Mouse (Mus musculus) hindbrain, embryonic 10.5 days (tissue): ENCODE measurements around the gene Proser3. TPM values are rescaled to one million over a fixed set of nuclear protein-coding genes. Genes with fewer than 3 reads are reported as not detected.
"Not testable (repeated sequence)": the region's sequence is repeated elsewhere in the genome, so short reads cannot be mapped to it uniquely, and the experiment has no call there.

Experiments
- DNase-seq: peaks from one replicate; pipeline ENCODE4 v3.0.0-alpha.2; 2017; ENCODE audit warnings: low spot score
- H3K27ac ChIP-seq: fragments of 300-500 bp; sonication (generic); 2 replicates; pipeline ENCODE4 v1.5.1; 2016; ENCODE audit warnings: mild to moderate bottlenecking, moderate library complexity
- H3K27me3 ChIP-seq: fragments of 300-500 bp; sonication (generic); 2 replicates; pipeline ENCODE4 v1.6.1; 2016; ENCODE audit warnings: mild to moderate bottlenecking; ENCODE audit not compliant: poor library complexity, insufficient read depth, severe bottlenecking
- H3K36me3 ChIP-seq: fragments of 300-500 bp; sonication (generic); 2 replicates; pipeline ENCODE4 v1.6.1; 2016; ENCODE audit warnings: mild to moderate bottlenecking, moderate library complexity
- H3K4me1 ChIP-seq: fragments of 300-500 bp; sonication (generic); replicated peaks from 2 replicates; pipeline ENCODE4 v1.6.1; 2016; ENCODE audit warnings: mild to moderate bottlenecking
- H3K4me3 ChIP-seq: fragments of 300-500 bp; sonication (generic); 2 replicates; pipeline ENCODE4 v1.5.1; 2016; ENCODE audit warnings: mild to moderate bottlenecking, moderate library complexity
- H3K9me3 ChIP-seq: fragments of 300-500 bp; sonication (generic); 2 replicates; pipeline ENCODE4 v1.6.1; 2016; ENCODE audit warnings: mild to moderate bottlenecking, moderate library complexity
- WGBS: fragments of 180-500 bp; shearing (Covaris S2); methylation state at CpG from one replicate; pipeline ENCODE4 v1.1.7; 2016; 5-methylcytosine and 5-hydroxymethylcytosine counted together
- polyA plus RNA-seq: library from polyadenylated mRNA; unstranded; fragments of >200 nt; fragmentation: Nextera tagmentation; extraction: Ambion mirVana; gene quantifications from 2 replicates; pipeline ENCODE4 v1.2.1, GENCODE M21; 2016

The Proser3 gene
- polyA plus RNA-seq, 1 experiment from 2014 or later = 15.1 TPM

DNA sequence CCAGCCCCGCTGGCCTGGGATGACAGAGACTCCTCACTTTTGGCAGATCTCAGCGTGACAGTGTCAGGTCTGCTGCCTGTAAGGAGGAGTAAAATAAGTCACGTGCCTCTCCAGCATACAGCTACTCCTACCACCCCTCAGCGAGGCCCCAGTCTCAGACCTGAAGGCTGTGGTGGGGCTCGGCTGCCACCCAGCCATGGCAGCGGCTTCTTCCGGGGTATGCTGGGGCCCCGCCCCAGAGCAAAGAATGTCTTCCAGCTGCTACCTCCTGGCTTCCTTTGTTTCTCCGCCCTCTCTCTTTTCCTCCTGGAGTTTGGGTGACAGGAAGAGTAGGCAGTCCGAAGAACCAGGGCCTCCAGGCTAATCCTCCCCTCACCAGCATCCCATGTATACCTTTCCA lies 26.1 kb downstream of the Proser3 start:
- Histone ChIP-seq H3K4me3 (0 out of 2 replicates have a peak overlapping the region, but pooled peaks have one; percentile 6), H3K27me3 (peaks cover 30% of the 10 kb centered on the region), H3K27ac (0 out of 2 replicates have a peak overlapping the region, but pooled peaks have one; percentile 24), H3K9me3 (no peaks in the 10 kb centered on the region), H3K36me3 (peaks cover 86% of the 10 kb centered on the region), H3K4me1 (peaks cover 26% of the 10 kb centered on the region)
- 33% methylated on average over 10 of the region's 10 CpGs for WGBS
- no peak for DNase-seq

- H3K27ac ChIP-seq = no peak overlapping the region
- peaks cover 30% of the 10 kb centered on the region for H3K27me3 ChIP-seq
- no peak overlapping the region for H3K4me3 ChIP-seq
- DNase-seq = no peak
- peaks cover 36% of the 10 kb centered on the region for H3K4me1 ChIP-seq
- H3K9me3 ChIP-seq = no peaks in the 10 kb centered on the region
- H3K36me3 ChIP-seq = peaks cover 71% of the 10 kb centered on the region
- WGBS = 81% methylated on average over 6 of the region's 6 CpGs
Observed at GRCm38 (mm10) chr7:30524487-30524886, 27.6 kb downstream of the Proser3 start.

DNA sequence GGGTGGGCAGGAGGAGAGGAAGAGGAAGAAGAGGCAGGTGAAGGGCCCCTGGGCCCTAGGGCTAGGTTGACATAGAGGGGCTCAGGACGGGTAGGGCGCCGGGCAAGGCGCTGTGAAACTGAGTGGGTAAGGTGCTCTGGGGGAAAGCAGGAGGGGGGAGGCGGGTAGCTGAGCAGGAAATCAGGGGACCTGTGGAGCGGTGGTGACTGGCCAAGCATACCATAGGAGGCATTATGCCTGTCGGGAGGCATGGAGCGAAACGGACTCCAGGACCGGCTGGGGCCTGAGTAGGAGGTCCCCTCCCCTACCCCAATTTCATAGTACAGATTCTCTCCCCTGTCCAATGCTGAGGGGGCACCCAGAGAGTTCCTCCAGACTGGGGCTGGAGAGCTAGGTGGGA lies 29.2 kb downstream of the Proser3 start:
- no peak overlapping the region for H3K4me3 ChIP-seq
- H3K9me3 ChIP-seq = no peaks in the 10 kb centered on the region
- no peak for DNase-seq
- H3K27me3 ChIP-seq = peaks cover 23% of the 10 kb centered on the region
- peaks cover 55% of the 10 kb centered on the region for H3K36me3 ChIP-seq
- H3K27ac ChIP-seq = no peak overlapping the region
- 80% methylated on average over 10 of the region's 10 CpGs for WGBS
- H3K4me1 ChIP-seq = peaks cover 42% of the 10 kb centered on the region

DNA sequence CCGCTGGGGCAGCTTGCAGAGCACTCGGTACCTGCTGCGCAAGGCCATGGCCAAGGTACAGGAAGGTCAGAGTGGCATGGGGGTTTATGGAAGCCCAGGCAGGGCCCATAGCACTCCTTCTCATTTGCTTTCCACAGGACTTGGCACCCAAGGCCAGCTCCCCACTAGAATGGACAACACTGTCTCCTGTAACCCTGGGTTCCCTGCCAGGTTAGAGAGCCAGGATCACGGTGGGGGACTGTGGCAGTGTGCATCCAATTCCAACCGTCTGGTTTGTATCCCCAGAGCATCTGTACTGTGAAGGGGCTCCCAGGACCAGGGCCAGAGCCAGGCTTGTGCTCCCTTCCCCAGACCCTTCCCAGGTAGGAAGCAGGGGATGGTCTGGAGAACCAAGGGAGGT lies 31.2 kb downstream of the Proser3 start:
- DNase-seq = no peak

GRCm38 (mm10) chr7:30520396-30520795 lies 31.7 kb downstream of the Proser3 start:
- peak overlapping the region; percentile 17; the same call in 1 of the 2 replicates for H3K27ac ChIP-seq
- no peak for DNase-seq
- H3K4me3 ChIP-seq = no peak overlapping the region
- H3K27me3 ChIP-seq = peaks cover 15% of the 10 kb centered on the region
- peaks cover 27% of the 10 kb centered on the region for H3K4me1 ChIP-seq
- no peaks in the 10 kb centered on the region for H3K9me3 ChIP-seq
- 64% methylated on average over 4 of the region's 4 CpGs for WGBS
- peaks cover 30% of the 10 kb centered on the region for H3K36me3 ChIP-seq

More for the DNA sequence above, 31.2 kb downstream of the Proser3 start:
- Histone ChIP-seq H3K4me1 (peaks cover 29% of the 10 kb centered on the region), H3K36me3 (peaks cover 35% of the 10 kb centered on the region), H3K27me3 (peaks cover 11% of the 10 kb centered on the region), H3K27ac (peak overlapping the region; percentile 17; the same call in 1 of the 2 replicates), H3K9me3 (no peaks in the 10 kb centered on the region), H3K4me3 (no peak overlapping the region)
- 76% methylated on average over 5 of the region's 5 CpGs for WGBS

- no peak overlapping the region for H3K27ac ChIP-seq
- peaks cover 27% of the 10 kb centered on the region for H3K4me1 ChIP-seq
- WGBS = 42% methylated on average over 8 of the region's 8 CpGs
- no peak for DNase-seq
- H3K27me3 ChIP-seq = peaks cover 9% of the 10 kb centered on the region
- peak overlapping the region; percentile 23 for H3K4me3 ChIP-seq
- peaks cover 10% of the 10 kb centered on the region for H3K36me3 ChIP-seq
- H3K9me3 ChIP-seq = no peaks in the 10 kb centered on the region
Observed at GRCm38 (mm10) chr7:30518325-30518724, 33.8 kb downstream of the Proser3 start.

DNA sequence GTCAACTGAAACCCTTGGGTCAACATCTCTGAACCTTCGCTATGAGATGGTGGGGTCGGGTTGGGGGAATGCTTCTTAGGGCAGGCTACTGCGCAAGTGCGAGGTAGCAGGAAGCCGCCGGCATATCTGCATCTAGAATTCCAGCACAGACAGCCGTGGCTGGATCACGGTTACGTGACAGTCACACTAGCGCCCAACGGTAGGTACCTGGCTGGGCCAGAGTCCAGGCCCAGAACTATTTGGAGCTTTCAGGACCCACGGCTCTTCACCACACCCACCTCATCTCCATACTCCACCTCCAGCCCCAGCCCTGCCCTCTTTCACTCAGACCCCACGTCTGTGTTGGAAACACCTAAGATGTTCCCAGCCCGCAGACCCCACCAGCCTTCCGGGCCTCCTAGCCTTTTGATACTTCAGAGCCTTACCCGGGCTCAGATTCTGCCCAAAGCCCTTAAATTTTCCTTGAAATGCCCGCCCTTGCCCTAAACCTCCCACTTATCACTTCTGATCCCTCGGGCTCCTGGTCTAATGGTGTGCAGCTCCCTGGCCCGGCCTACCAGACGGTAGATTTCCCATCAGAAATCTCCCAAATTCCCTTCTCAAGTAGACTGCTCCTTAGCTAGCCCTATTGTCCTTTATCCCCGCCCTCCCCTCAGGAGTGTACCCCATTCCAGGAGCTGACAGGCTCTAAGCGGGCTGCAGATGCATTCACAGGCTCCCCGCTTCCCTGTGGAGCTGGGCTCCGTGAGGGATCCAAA lies 36.9 kb downstream of the Proser3 start:
- H3K27ac ChIP-seq = no peak overlapping the region
- no peaks in the 10 kb centered on the region for H3K36me3 ChIP-seq
- no peak for DNase-seq
- no peak overlapping the region for H3K4me3 ChIP-seq
- H3K9me3 ChIP-seq = no peaks in the 10 kb centered on the region
- H3K27me3 ChIP-seq = peaks cover 4% of the 10 kb centered on the region; the same call in 1 of the 2 replicates
- peaks cover 9% of the 10 kb centered on the region for H3K4me1 ChIP-seq
- WGBS = 60% methylated on average over 24 of the region's 24 CpGs

DNA sequence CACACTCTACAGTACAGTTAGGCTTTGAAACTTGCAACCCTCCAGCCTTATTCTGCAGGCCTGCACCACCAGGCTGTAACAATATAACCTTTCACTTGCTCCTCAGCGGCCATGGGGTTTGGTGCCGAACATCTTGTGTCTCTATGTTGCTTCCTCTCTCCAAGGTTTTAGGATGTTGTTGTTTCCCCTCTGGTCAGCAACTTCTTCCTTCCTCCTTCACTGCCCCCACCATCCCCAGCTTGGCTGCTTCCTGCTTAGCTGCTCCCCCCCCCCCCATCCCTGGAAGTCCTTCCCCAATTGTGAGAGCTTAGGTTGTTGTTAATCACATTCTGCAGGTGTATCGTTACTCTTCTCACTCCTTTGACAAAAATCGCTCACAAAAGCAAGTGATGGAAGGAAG lies 44.0 kb downstream of the Proser3 start:
- DNase-seq = no peak
- H3K36me3 ChIP-seq = no peaks in the 10 kb centered on the region
- H3K27ac ChIP-seq = no peak overlapping the region
- no peak overlapping the region for H3K4me3 ChIP-seq
- H3K4me1 ChIP-seq = no peaks in the 10 kb centered on the region
- 74% methylated on average over 4 of the region's 4 CpGs for WGBS
- no peaks in the 10 kb centered on the region for H3K27me3 ChIP-seq
- no peaks in the 10 kb centered on the region for H3K9me3 ChIP-seq

DNA sequence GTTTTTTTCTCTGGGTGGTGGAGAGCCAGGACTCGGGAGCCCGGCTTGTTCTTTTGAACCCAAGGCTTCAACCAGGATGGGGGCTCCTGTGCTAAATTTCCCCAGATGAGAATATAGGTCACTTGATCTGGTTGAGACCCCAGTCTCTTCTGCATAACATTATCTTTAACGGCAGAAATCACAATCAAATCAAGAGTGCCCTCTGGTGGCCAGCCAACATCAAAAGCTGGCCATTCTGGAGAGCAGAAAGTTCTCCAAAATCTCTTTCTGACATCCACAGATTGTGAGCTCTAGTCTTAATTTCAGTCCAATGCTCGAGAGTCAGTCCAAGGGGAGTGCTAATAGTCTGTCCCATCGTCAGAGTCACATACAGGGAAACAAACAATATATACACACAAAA lies 50.9 kb downstream of the Proser3 start:
- not testable (repeated sequence) for H3K27me3 ChIP-seq, H3K4me3 ChIP-seq, H3K27ac ChIP-seq, H3K9me3 ChIP-seq, H3K36me3 ChIP-seq, H3K4me1 ChIP-seq, DNase-seq
- 78% methylated on average over 5 of the region's 5 CpGs for WGBS

DNA sequence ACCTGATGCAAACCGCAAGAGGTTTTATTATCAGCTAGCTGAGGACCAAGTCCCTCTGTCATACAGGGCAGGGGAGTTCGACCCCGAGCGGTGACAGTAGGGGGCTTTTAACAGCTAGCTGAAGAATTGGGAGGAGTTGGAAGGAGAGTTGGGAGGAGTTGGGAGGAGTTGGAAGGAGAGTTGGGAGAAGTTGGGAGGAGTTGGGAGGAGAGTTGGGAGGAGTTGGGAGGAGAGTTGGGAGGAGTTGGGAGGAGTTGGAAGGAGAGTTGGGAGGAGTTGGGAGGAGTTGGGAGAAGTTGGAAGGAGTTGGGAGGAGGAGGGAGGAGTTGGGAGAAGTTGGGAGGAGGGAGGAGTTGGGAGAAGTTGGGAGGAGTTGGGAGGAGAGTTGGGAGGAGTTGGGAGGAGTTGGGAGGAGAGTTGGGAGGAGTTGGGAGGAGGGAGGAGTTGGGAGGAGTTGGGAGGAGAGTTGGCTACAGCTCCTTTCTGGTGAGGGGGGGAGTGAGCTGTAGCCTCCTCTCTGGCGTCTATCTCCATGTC lies 56.5 kb downstream of the Proser3 start:
- 67% methylated on average over 5 of the region's 5 CpGs for WGBS
- H3K4me1 ChIP-seq, H3K27ac ChIP-seq, H3K36me3 ChIP-seq, DNase-seq, H3K27me3 ChIP-seq, H3K9me3 ChIP-seq, H3K4me3 ChIP-seq: not testable (repeated sequence)

- H3K4me3 ChIP-seq = no peak within 1 kb of the TSS
- no peaks in the 10 kb centered on the region for H3K9me3 ChIP-seq
- WGBS = 55% methylated on average over 11 of the region's 11 CpGs
- H3K27me3 ChIP-seq = peaks cover 5% of the 10 kb centered on the region; the same call in 1 of the 2 replicates
- no peak for DNase-seq
- no peak within 1 kb of the TSS for H3K27ac ChIP-seq
- no peaks in the 10 kb centered on the region for H3K36me3 ChIP-seq
- peaks cover 4% of the 10 kb centered on the region; the same call in 1 of the 2 replicates for H3K4me1 ChIP-seq
Observed at GRCm38 (mm10) chr7:30493401-30493931, 58.6 kb downstream of the Proser3 start, which contains the start of gene Prodh2. Gene Prodh2 (plus strand): TSS chr7:30493622.

- Histone ChIP-seq H3K9me3 (no peaks in the 10 kb centered on the region), H3K36me3 (no peaks in the 10 kb centered on the region)
- WGBS = 24% methylated on average over 4 of the region's 4 CpGs
Observed at GRCm38 (mm10) chr7:30492765-30493164, 59.3 kb downstream of the Proser3 start.

DNA sequence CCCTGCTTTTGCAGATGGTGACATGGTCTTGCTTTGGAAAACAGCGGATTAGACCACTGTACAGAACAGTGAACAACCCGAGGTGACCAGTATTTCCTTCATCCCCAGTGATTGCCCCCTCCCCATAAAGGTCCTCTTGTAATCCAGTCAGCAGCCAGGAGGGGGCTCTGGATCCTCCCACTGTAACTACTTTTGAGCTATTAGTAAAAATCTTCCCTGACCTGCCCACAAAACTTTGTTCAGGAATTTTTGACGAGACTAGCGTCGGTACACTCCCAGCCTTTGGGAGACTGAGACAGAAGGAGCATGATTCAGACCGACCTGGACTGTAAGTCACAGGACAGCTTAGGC lies 61.2 kb downstream of the Proser3 start:
- 20% methylated on average over 6 of the region's 6 CpGs for WGBS
- H3K27me3 ChIP-seq = peaks cover 5% of the 10 kb centered on the region; the same call in 1 of the 2 replicates
- no peaks in the 10 kb centered on the region for H3K36me3 ChIP-seq
- peaks cover 4% of the 10 kb centered on the region; the same call in 1 of the 2 replicates for H3K4me1 ChIP-seq
- no peak overlapping the region for H3K27ac ChIP-seq
- no peak for DNase-seq
- H3K4me3 ChIP-seq = no peak overlapping the region
- no peaks in the 10 kb centered on the region for H3K9me3 ChIP-seq

More at GRCm38 (mm10) chr7:30492765-30493164, 59.3 kb downstream of the Proser3 start:
- DNase-seq = peak; percentile 81
- no peak overlapping the region for H3K4me3 ChIP-seq
- H3K27ac ChIP-seq = no peak overlapping the region
- peaks cover 5% of the 10 kb centered on the region; the same call in 1 of the 2 replicates for H3K27me3 ChIP-seq
- H3K4me1 ChIP-seq = peaks cover 4% of the 10 kb centered on the region; the same call in 1 of the 2 replicates
